Mouse (Mus musculus): ENCODE results near the gene Igsf9.

GRCm38 (mm10) chr1:172432587-172432955 lies 49.0 kb upstream of the Igsf9 start:
- TF ChIP-seq ZC3H11A (IDR thresholded peaks at IDR 0.05; ENCODE audit: borderline replicate concordance, low read depth, low read length) = no peak
- no peak for TF ChIP-seq HCFC1 (IDR thresholded peaks at IDR 0.05; ENCODE audit: borderline replicate concordance, insufficient read depth, low read length)

All from ES-E14 (cell line).